Mouse (Mus musculus) CD4-positive, CD25-positive, alpha-beta regulatory T cell, adult 2 months (primary cell): ENCODE data around the gene Ankrd2.

Source experiments
- DNase-seq: peaks from one replicate; pipeline ENCODE4 v3.0.0-alpha.2; 2012; ENCODE audit warnings: low read depth, low spot score

Gene Ankrd2

DNA sequence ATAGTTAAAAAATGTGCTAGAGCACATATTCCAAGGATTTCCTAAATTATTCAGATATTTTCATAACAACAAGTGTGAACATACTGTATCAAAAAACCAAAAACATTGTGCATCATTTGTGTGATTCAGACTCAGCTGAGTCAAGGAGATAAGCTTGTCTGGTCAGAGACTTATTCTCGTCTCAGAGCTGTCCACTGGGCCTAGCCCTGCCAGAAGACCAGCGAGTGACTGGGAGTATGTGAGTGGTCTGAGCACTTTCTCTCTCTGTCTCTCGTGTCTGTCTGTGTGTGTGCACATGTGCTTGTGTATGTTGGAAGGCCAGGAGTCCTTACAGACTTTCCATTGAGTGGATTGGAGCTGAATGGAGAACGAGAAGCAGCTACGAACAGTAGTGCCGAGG lies 20.8 kb upstream of the Ankrd2 start:
- DNase-seq, result no peak

DNA sequence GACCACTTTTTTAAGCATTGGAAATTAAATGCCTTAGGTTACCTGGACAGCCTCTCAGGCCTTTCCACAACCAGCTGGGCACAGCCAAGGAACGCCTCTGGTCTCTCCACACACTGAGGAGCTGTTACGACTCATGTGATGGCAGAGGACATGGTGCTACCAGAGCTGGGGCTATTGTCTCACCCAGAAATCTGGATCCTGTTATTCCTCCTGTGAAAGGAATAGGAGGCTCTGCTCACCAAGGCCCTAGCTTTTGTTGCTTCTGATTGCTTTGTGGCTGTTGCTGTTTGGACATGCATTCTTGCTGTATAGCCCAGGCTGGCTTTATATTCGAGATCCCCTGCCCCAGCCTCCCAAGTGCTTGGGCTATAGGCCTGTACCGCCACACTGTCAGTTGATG lies 19.5 kb upstream of the Ankrd2 start:
- DNase-seq, result no peak

DNA sequence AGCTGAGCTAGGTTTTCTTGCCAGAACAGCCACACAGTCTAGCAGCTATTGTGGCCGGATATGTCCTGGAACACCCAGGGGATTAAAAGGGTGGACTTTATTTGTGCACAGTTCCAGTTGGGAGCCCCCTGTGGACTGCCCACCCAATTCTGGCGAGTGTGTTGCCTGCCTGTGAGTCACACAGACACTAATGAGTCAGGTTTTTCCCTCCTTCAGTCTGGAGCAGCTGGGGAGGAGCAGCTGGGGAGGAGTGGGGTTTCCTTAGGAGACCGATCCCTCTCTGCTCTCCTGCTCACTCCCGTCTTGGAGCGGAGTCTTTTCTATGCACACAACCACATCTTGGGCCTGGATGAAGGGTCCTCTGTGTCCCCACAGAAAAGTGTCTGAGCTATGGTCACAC lies 19.0 kb upstream of the Ankrd2 start:
- no peak for DNase-seq

DNA sequence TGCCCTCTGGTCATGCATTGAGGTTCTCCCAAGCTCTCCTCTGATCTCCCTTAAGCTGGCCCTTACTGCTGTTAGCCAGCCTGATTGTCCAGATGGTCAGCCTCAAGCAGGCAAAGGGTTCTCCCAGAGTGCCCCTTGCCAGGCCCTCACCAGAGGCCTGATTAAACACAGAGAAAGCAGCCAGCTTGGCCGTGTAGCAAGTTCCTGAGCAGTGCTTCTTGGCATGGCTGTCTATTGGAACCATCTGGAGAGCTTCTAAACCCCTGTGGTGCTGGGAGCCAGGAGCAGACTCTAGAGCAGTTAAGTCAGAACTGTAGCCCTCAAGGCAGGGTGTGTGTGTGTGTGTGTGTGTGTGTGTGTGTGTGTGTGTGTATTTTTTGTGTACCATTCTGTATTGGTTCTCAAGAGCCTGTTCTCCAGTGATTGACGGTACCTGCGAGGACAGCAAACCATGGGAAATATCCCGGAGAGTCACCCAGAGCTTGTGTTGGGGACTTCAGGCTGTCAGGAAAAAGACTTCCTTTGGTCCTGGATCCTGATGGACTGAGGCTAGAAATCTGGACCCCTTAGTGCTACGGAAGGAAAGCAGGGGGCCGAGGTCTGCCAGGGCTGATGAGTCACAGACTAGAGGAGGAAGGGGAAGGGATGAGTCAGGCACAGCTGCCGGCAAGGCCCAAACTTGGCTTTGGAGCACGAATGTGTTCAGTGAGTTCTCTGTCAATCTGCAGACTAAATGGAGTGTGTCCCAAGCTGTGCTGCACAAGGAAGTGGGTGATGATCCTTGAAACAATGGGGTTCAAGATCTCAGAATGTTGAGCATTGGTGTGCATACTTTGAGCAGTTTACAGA lies 18.2 kb upstream of the Ankrd2 start:
- DNase-seq, result no peak

DNA sequence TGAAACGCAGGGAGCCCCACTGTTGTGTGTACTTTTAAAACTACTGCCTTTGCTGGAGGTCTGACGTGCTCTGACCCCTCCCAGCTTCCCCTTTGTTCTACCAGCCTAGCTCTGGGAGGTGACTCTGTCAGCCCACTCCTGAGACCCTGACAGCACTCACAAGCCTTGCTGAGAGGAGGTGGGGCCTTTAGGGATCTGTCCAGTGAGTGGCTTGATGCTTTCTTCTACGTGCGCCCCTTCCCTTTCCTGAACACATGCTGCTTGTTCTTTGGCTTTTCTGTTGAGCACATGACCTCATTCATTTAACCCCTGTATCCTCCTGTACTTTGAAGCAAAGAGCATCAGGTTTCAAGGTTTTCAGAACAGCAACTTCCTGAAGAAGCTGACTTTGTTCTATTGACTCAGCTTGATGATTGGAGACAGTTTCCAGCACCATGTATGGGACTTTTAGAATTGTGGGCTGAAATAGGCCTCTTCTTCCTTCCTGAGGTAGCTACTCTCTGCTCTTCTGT lies 16.7 kb upstream of the Ankrd2 start:
- peak; percentile 30 for DNase-seq

DNA sequence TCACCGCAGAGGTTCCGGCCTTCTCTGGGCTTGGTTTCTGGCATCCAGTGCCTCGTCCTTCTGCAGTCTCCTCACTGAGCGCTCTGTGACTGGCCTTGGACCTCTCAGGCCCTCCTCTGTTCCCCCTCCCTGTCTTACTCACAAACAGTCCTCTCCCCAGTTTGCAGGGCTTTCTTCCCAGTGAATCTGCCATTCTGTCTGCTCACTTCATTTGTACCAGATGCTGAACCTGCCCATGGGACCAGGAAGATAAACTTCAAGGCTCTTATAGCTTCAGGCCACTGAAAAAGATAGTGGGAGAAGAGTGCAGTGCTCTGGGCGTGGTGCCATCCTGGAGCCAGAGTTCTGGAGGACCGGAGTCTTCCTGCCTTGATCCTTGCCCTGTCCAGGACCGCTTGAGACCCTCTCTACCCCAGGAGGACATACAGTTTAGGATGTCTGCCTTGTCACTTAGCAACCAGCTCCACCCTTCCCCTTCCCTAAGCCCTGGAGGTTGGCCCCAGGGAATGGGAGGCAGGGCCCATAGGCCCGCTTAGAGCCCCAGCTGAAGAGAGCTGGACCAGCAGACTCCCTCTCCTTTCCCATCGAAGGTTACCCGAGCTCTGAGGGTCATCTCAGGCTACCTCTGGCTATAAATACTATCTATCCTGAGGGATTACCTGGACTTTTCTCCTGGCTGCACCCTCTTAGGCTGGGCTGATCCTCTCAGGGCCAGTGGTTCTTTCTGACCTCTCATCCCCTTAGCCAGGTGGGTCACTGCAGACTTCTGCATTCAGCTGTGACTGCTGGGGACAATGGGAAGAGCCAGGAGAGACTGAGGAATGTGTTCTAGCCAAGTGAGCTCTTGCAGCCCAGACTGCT lies 13.9 kb upstream of the Ankrd2 start:
- DNase-seq, result no peak

DNA sequence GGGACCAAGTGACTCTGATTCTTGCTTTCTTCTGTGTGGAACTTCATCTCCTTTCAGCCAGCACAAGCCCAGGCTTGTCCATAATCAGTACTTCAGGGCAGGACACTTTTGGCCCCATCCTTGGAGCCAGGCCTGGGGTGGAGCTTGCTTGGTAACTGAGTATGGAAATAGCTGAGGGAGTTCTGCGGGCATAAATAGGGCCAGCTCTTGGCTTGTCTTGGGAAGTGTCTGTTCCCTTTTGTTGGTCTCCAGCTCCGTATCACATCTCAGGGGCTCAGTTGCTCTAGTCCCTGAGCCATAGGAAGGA lies 13.3 kb upstream of the Ankrd2 start:
- no peak for DNase-seq

DNA sequence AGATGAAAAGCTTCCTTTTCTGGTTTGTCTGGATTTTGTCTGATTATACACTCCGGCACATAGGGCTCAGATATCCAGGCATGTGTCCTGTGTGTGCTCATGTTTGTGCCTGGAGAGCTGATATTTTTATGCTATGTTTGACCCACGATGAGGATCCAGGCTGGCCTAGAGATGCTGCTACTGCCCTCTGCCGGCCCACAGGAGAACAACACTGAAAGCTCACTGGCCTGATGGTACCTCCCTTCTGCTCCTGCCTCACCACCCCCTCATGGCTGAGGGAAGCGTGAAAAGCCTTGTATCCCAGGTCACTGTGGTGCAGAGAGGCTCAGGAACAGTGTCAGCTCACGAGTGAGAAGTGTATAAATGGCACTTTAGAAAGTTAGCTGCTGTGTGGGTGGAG lies 9.6 kb upstream of the Ankrd2 start:
- DNase-seq, result peak; percentile 86

DNA sequence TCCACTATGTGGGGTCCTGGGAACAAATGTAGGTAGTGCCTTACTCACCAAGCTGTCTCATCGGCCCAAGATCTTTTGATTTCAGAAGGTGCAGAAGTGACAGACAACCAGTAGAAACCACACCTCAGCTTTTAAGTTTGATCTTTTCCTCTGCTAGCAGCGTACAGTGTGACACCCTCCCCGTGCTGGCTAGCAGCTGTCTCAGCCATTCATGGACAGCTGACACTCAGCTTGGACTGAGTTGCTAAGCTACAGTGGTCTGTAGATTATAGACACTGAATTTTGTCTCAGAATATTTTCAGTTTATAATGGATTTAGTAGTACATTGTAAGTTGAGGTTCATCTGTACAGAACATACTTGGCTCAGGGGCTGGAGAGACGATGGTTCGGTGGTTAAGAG lies 4.7 kb upstream of the Ankrd2 start:
- no peak for DNase-seq

DNA sequence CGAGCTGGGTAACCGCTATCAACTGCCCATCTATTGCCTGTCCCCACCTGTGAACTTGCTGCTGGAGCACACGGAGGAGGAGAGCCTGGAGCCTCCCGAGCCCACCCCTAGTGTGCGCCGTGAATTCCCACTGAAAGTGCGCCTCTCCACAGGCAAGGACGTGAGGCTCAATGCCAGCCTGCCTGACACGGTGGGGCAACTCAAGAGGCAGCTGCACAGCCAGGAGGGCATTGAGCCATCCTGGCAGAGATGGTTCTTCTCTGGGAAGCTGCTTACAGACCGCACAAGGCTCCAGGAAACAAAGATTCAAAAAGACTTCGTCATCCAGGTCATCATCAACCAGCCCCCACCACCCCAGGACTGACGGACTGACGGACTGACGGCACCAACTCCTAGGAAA lies 2.2 kb upstream of the Ankrd2 start:
- no peak for DNase-seq

DNA sequence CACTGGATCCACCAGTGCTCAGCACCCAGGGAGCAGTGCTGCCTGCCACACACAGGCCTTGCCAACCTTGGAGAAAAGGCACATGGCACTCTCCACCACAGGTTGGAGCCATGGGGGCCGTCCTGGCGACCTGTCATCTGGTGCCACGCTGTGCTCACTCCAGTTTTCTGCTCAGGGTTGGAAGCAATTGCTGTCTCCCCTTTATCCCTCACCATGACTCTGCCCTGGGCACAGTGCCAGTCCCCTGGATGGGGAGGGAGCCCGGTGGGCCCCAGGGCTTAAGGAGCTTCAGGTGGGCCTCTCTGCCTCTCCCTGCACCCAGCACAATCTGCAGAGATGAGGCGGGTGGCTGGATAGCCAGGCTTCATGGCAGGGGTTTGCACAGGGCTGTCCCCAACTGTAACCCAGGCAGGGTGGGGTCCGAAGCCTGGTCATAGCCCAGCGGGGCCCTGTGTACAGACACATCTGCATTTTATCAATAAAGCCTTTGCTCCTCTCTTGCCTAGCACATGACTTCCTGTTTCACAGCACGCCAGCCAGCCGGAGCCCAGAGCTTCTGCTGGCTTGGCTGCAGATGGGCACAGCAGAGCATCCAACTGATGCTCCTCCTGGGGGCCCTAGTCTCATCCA lies 1.5 kb upstream of the Ankrd2 start:
- DNase-seq, result no peak

DNA sequence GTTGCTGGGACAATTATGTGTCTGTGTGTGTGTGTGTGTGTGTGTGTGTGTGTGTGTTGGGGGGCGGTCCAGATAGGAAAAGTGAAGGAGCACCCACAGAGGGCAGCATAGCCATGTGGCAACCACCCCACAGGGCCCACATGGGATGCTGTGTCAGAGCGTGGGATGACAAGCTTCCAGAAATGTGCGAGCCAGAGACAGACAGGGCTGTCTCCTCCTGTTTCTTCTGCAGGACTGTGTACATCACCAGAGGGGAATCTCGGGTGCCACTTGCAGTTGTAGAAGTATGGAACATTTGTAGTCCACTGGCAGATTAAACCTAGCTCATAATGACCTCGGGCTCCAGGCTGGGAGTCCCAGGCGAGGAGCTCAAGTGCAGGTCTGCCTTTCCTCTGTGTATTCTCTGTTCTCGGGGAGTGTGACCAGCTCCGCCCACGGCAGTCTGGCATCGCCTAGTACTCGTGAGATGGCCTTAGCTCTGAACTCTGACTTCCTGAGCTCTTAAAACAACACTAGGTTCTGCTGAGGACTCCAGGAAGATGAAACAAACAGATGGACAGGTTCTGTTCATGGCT lies 832 bp upstream of the Ankrd2 start:
- no peak for DNase-seq

DNA sequence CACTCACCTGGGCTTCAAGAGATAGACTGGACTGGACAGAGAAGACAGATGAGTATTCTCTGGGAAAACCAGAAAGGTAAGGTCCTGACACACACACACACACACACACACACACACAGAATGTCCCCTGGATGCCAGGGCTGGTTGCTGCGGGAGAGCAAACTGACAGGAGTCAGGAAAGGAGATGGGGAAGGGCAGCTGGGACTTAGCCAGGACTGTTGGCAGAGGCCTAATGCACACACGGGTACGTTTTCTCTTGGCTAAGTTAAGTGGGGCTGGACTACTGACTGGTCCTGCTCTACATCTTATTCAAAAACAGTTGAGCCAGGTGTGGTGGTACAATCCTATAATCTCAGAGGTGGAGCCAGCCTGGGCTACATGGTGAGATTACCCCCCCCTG lies 557 bp downstream of the Ankrd2 start:
- DNase-seq, result no peak

DNA sequence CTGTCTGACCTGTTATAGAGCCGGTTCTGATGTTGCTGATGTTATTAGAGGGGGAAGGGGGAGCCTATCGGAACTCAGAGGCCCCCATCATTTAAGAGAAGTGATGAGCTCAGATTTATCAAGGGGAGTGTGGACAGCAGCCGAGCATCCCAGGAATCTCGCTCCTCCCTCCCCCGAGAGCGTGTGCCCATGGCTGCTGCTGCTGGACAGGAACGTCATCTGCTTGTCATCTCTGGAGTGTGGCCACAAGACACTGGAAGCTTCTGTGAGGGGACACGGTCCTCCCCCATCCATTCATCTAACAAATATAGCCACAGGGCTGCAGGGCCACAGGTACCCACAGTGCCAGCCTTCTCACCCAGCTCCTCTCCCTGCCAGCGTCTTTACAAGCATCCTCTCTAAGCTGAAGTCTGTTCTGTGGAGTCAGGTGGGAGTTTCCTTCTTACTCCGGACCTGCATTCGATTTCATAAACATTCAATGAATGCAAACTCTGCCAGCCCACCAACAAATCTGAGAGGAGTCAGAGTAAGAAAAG lies 1.4 kb downstream of the Ankrd2 start:
- no peak for DNase-seq

DNA sequence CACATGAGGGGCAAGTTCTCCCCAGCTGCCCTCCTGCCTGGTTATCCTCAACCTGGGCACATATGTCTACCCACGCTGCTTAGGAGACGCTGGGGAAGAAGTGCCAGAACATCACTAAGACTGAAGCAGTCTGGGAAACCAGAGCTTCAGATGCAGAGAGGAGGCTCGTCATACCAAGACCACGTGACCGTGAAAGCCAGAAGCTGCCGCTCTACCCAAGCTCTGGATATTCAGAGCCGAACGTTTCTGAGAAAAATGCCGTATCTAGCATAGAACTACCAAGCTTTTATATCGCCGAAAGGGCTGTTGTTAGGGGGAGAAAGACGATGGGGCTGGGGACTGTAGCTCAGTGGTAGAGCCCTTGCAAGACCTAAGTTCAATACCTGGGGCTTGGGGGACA lies 2.5 kb downstream of the Ankrd2 start:
- DNase-seq, result no peak

DNA sequence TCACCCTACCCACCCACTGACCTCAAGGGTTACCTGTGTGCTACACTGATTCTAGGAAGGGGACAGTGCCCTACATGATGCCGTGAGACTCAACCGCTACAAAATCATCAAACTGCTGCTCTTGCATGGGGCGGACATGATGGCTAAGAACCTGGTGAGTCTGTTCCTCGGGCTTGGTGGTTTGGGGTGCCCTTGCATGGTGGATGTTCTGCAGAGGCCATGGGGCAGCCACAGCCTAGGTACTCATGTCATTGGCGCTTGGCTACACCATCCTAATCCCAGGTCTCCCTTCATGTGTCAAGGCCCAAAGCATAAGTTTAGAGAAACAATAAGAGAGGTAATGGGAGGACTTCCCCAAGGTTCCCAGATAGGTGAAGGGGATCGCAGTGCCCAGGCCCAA lies 8.2 kb downstream of the Ankrd2 start:
- DNase-seq, result no peak

DNA sequence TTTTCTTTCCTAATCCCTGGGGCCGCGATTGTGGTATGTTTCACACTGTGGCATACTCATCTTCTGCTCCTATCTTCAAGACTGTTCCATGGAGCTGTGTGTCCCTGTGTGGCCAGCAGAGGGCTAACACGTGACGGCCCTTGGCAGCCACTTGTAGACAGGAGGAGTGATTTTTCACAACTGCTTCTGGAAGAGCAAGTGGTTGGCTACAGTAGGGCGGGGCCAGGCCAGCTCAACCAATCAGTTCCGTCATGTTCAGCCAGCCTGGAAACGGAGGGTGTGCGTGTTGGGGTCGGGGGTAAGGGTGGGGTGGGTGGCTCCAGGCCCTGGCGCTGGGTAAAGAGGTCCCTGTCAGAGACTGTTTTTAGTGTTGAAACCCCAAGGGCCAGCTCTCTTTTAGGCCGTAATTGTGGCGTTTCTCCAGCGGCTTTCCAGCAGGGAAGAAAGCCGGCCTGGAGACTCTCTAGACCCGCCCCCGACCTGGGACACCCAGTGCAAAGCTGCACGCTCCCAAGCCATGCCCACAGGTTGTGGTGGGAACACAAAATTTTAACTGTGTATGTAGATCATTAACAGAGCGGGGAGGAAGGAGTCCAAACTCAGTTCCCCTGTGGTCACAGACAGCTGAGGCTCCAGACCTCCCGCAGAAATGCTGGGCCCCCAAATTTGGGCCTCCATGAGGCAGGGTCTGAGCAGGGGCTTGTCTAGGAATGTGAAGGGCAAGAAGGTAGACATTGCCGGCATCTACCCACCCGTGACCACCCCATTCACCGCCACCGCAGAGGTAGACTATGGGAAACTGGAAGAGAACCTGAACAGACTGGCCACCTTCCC lies 9.7 kb downstream of the Ankrd2 start, which contains the start of gene Hoga1:
Hoga1 (plus strand) TSS at position 342 of the 834 bp plus-strand sequence.
- DNase-seq, result peak; percentile 76

DNA sequence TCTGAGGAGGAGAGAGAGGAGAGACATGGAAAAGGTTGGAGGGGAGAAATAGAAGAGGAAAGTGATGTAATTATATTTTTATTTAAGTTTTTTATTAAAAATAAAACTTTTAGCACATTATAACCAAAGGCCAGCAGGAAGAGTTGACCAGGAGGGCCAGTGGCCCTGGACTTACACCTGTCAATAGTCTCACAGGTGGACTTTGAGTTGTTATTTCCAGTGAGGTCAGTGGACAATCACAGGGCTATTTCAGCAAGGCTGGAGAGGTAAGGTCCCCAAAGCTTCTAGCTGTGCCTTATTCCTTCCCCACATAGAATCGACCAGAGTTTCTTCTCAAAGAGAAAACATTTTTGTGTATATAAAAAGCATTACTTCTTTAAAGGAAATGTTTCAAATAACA lies 14.5 kb downstream of the Ankrd2 start:
- DNase-seq, result no peak

DNA sequence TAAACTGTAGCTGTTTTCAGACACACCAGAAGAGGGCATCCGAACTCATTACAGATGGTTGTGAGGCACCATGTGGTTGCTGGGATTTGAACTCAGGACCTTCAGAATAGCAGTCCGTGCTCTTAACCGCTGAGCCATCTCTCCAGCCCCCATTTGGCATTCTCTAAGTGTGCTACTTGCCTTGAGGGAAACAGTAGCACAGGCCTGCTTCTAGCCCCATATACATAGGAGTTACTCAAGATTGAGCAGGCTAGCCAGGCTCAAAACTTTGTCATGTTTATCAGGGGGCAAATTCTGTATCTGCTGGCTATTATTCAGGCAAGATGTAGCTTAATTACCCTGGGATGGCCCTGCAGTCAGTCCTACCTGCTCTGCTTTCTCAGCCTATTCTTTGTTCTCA lies 15.6 kb downstream of the Ankrd2 start:
- DNase-seq, result no peak

DNA sequence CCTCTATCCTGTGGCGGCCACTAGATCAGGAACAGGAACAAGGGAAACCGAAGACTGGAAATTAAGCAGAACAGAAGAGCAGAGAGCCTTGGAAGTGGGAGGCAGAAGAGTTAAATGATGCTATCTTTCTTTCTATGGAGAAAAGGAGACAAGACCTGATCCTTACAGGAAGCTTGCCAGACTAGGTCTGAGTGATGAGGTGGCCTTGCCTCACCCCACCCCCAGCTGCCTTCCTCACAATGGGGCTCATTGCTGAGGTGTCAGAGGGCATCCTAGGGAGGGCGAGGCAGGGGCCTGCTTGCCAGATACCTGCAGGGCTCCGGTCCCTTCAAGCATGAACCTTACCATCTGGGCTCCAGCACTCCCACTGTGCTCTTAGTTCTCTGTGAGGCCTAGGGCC lies 16.1 kb downstream of the Ankrd2 start, which contains the start of gene 4933411K16Rik:
4933411K16Rik (plus strand) TSS at position 301 of the 400 bp plus-strand sequence.
- no peak for DNase-seq

DNA sequence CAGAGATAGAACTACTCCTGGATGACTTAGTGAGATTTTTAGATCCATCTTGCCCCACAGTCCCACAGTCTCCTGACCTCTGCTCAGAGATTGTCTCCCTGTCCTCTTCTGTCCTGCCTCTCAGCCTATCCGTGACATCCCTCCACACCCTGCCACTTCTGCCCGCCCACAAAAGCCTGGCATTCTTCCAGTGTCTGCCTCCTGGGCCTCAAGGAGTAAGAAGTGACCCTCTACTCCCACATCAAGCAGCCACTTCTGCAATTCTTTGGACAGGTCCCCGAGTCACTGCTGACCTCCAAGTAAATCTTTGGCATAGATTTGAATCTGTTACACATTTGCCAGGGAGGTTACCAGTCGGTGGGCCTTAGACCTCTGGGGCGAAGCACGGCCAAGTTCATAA lies 18.5 kb downstream of the Ankrd2 start:
- no peak for DNase-seq
